Mouse (Mus musculus) hindbrain, embryonic 14.5 days (tissue): ENCODE results near the gene Rasgrp4. TPM values are rescaled to one million over a fixed set of nuclear protein-coding genes. Genes with fewer than 3 reads are reported as not detected.

ENCODE experiments used
- ATAC-seq: fragments of 200-750 bp; cut with Nextera tagmentation; 2 replicates; pipeline ENCODE4 v1.8.0; 2017; ENCODE audit warnings: moderate number of reproducible peaks, mild to moderate bottlenecking, moderate TSS enrichment, moderate library complexity; ENCODE audit not compliant: low FRiP score
- DNase-seq: peaks from one replicate; pipeline ENCODE4 v3.0.0-alpha.2; 2015; ENCODE audit warnings: low spot score
- H3K27ac ChIP-seq: fragments of 300-500 bp; sonication (generic); 2 replicates; pipeline ENCODE4 v1.5.1; 2014; ENCODE audit warnings: mild to moderate bottlenecking, moderate library complexity
- H3K27me3 ChIP-seq: fragments of 300-500 bp; sonication (generic); 2 replicates; pipeline ENCODE4 v1.6.1; 2014; ENCODE audit warnings: mild to moderate bottlenecking, low read length, mixed read lengths; ENCODE audit not compliant: control insufficient read depth, insufficient read depth
- H3K36me3 ChIP-seq: fragments of 300-500 bp; sonication (generic); replicated peaks from 2 replicates; pipeline ENCODE4 v1.6.1; 2014; ENCODE audit not compliant: control insufficient read depth, insufficient read depth
- H3K4me1 ChIP-seq: fragments of 300-500 bp; sonication (generic); replicated peaks from 2 replicates; pipeline ENCODE4 v1.6.1; 2014; ENCODE audit warnings: antibody characterized with exemption, low read length, mixed read lengths; ENCODE audit not compliant: control insufficient read depth, insufficient read depth
- H3K4me2 ChIP-seq: fragments of 300-500 bp; sonication (generic); replicated peaks from 2 replicates; pipeline ENCODE4 v1.6.1; 2014; ENCODE audit warnings: mild to moderate bottlenecking, moderate library complexity
- H3K4me3 ChIP-seq: fragments of 300-500 bp; sonication (generic); replicated peaks from 2 replicates; pipeline ENCODE4 v1.5.1; 2014; ENCODE audit warnings: mild to moderate bottlenecking, low read length
- H3K9ac ChIP-seq: fragments of 300-500 bp; sonication (generic); 2 replicates; pipeline ENCODE4 v1.6.1; 2014
- H3K9me3 ChIP-seq: fragments of 300-500 bp; sonication (generic); 2 replicates; pipeline ENCODE4 v1.6.1; 2016; ENCODE audit warnings: low read length; ENCODE audit not compliant: control insufficient read depth
- WGBS: fragments of 180-500 bp; shearing (Covaris S2); extraction: QIAGEN DNeasy Blood & Tissue Kit; methylation state at CpG from one replicate; pipeline ENCODE4 v1.1.7; 2014; 5-methylcytosine and 5-hydroxymethylcytosine counted together
- polyA plus RNA-seq: library from polyadenylated mRNA; unstranded; fragments of >200 nt; fragmentation: Nextera tagmentation; extraction: Ambion mirVana; gene quantifications from 2 replicates; pipeline ENCODE4 v1.2.1, GENCODE M21; 2014

Gene Rasgrp4
- polyA plus RNA-seq, 1 experiment from 2014 or later, result 0.91 TPM

- WGBS, result 86% methylated on average over 8 of the region's 8 CpGs
- H3K27ac ChIP-seq, result no peak overlapping the region
- DNase-seq (no peak), ATAC-seq (no peak)
- no peaks in the 10 kb centered on the region for H3K4me1 ChIP-seq
- peaks cover 3% of the 10 kb centered on the region; the same call in 1 of the 2 replicates for H3K27me3 ChIP-seq
- H3K36me3 ChIP-seq, result no peaks in the 10 kb centered on the region
- H3K9ac ChIP-seq, result no peak overlapping the region
- no peaks in the 10 kb centered on the region for H3K9me3 ChIP-seq
- H3K4me3 ChIP-seq, result no peak overlapping the region
- H3K4me2 ChIP-seq, result no peak overlapping the region
Measured at GRCm38 (mm10) chr7:29141416-29141815, 6.8 kb downstream of the Rasgrp4 start.

GRCm38 (mm10) chr7:29144006-29144405 is 9.4 kb downstream of the Rasgrp4 start:
- ATAC-seq (no peak), DNase-seq (no peak)
- Histone ChIP-seq H3K27me3 (no peaks in the 10 kb centered on the region), H3K9me3 (no peaks in the 10 kb centered on the region), H3K9ac (no peak overlapping the region), H3K4me3 (no peak overlapping the region), H3K4me1 (no peaks in the 10 kb centered on the region), H3K36me3 (no peaks in the 10 kb centered on the region), H3K27ac (no peak overlapping the region), H3K4me2 (no peak overlapping the region)
- 90% methylated on average over 4 of the region's 4 CpGs for whole genome bisulfite sequencing

- Histone ChIP-seq H3K4me3 (no peak overlapping the region), H3K36me3 (no peaks in the 10 kb centered on the region), H3K9me3 (no peaks in the 10 kb centered on the region), H3K4me2 (no peak overlapping the region), H3K27ac (no peak overlapping the region), H3K27me3 (no peaks in the 10 kb centered on the region), H3K4me1 (no peaks in the 10 kb centered on the region), H3K9ac (no peak overlapping the region)
- ATAC-seq, result no peak
- WGBS, result 88% methylated on average over 7 of the region's 7 CpGs
- no peak for DNase-seq
Measured at GRCm38 (mm10) chr7:29146625-29147367, 12.1 kb downstream of the Rasgrp4 start.

- Histone ChIP-seq H3K4me2 (no peak overlapping the region), H3K4me1 (no peaks in the 10 kb centered on the region), H3K27ac (no peak overlapping the region), H3K4me3 (no peak overlapping the region), H3K9me3 (no peaks in the 10 kb centered on the region), H3K9ac (no peak overlapping the region), H3K27me3 (no peaks in the 10 kb centered on the region), H3K36me3 (no peaks in the 10 kb centered on the region)
- 85% methylated on average over 15 of the region's 15 CpGs for WGBS
- ATAC-seq (no peak), DNase-seq (no peak)
Measured at GRCm38 (mm10) chr7:29148771-29149170, 14.1 kb downstream of the Rasgrp4 start.

GRCm38 (mm10) chr7:29151486-29151885 is 16.8 kb downstream of the Rasgrp4 start:
- Histone ChIP-seq H3K4me3 (no peak overlapping the region), H3K9me3 (no peaks in the 10 kb centered on the region; the same call in 1 of the 2 replicates), H3K4me1 (0 out of 2 replicates have a peak, but pooled peaks cover 5% of the 10 kb centered on the region), H3K27me3 (no peaks in the 10 kb centered on the region), H3K4me2 (no peak overlapping the region), H3K36me3 (no peaks in the 10 kb centered on the region), H3K9ac (no peak overlapping the region), H3K27ac (no peak overlapping the region)
- 67% methylated on average over 10 of the region's 10 CpGs for WGBS
- DNase-seq (no peak), ATAC-seq (no peak)

GRCm38 (mm10) chr7:29154018-29154720 is 19.5 kb downstream of the Rasgrp4 start:
- Histone ChIP-seq H3K36me3 (no peaks in the 10 kb centered on the region), H3K4me2 (no peak overlapping the region), H3K4me3 (no peak overlapping the region), H3K27ac (no peak overlapping the region), H3K27me3 (0 out of 2 replicates have a peak, but pooled peaks cover 5% of the 10 kb centered on the region), H3K4me1 (0 out of 2 replicates have a peak, but pooled peaks cover 5% of the 10 kb centered on the region), H3K9ac (no peak overlapping the region), H3K9me3 (no peaks in the 10 kb centered on the region; the same call in 1 of the 2 replicates)
- ATAC-seq (no peak), DNase-seq (no peak)
- WGBS, result 96% methylated on average over 14 of the region's 14 CpGs

- no peaks in the 10 kb centered on the region; the same call in 1 of the 2 replicates for H3K9me3 ChIP-seq
- peak overlapping the region; percentile 82 for H3K4me3 ChIP-seq
- H3K36me3 ChIP-seq, result no peaks in the 10 kb centered on the region
- peak; percentile 90 for ATAC-seq
- peak overlapping the region; percentile 90 for H3K4me2 ChIP-seq
- 0 out of 2 replicates have a peak, but pooled peaks cover 5% of the 10 kb centered on the region for H3K4me1 ChIP-seq
- peak overlapping the region; percentile 89 for H3K27ac ChIP-seq
- DNase-seq, result peak; percentile 86
- H3K27me3 ChIP-seq, result 0 out of 2 replicates have a peak, but pooled peaks cover 5% of the 10 kb centered on the region
- WGBS, result 7% methylated on average over 37 of the region's 37 CpGs
- H3K9ac ChIP-seq, result peak overlapping the region; percentile 81
Measured at GRCm38 (mm10) chr7:29155196-29155837, 20.7 kb downstream of the Rasgrp4 start.

GRCm38 (mm10) chr7:29155838-29156782 is 21.5 kb downstream of the Rasgrp4 start, which contains the start of gene Fam98c:
Gene Fam98c, minus strand, starts transcription at chr7:29156234.
- Histone ChIP-seq H3K9me3 (no peaks in the 10 kb centered on the region; the same call in 1 of the 2 replicates), H3K36me3 (no peaks in the 10 kb centered on the region; the same call in 1 of the 2 replicates), H3K27ac (peak within 1 kb of the TSS; percentile 89), H3K4me1 (0 out of 2 replicates have a peak, but pooled peaks cover 5% of the 10 kb centered on the region), H3K27me3 (0 out of 2 replicates have a peak, but pooled peaks cover 5% of the 10 kb centered on the region), H3K4me2 (peak within 1 kb of the TSS; percentile 90), H3K4me3 (peak within 1 kb of the TSS; percentile 82), H3K9ac (peak within 1 kb of the TSS; percentile 81)
- peak; percentile 82 for DNase-seq
- 4% methylated on average over 68 of the region's 68 CpGs for WGBS
- peak; percentile 82 for ATAC-seq
